In the genomic region with DNA sequence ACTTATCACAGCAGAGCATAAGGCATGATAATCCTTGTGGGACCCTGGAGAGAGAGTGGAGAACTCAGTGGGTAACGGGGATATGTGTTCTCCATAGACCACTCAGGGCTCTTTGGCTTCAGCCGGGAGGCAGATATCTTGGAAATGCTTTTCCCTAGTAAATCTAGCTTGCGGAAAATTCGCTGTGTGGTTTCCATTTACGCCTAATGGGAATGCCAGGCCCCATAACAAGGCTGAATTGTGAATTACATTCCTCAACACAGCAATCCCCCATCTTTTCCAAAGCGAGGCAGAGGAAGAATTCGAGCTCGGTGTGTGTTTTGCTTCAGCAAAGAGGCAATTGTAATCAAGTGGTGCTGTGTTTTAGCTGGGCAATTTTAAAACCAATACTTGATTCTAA, we compare ENCODE assay signal across 20 mouse cellular contexts.
DNase-seq lines count a peak whose midpoint lies in the region; ATAC-seq and TF ChIP-seq lines count a peak whose summit lies in the region.
"Had no signal": no experiment of that assay in that cellular context is flagged by ENCODE, and none has a peak within 500 bp of the region (broad histone marks: within the 10 kb centered on the region; RNA-seq: fewer than 3 reads in every experiment).

No protein-coding gene starts in this region.

- H3K36me3 ChIP-seq in hindbrain, embryonic 12.5 days = no peaks in the 10 kb centered on the region
- no peaks in the 10 kb centered on the region for H3K36me3 ChIP-seq in hindbrain, embryonic 11.5 days (ENCODE audit: control insufficient read depth, insufficient read depth, low read length)
- H3K36me3 ChIP-seq in embryonic facial prominence, embryonic 13.5 days = no peaks in the 10 kb centered on the region
- H3K36me3 ChIP-seq in hindbrain, postnatal 0 days (ENCODE audit: insufficient read depth, low read length) = no peaks in the 10 kb centered on the region
- H3K36me3 ChIP-seq: embryonic facial prominence, embryonic 15.5 days; G1E; limb, embryonic 15.5 days; midbrain, embryonic 15.5 days had no signal

- H3K27me3 ChIP-seq in hindbrain, embryonic 12.5 days = no peaks in the 10 kb centered on the region
- no peaks in the 10 kb centered on the region for H3K27me3 ChIP-seq in hindbrain, embryonic 11.5 days (ENCODE audit: control insufficient read depth, insufficient read depth, low read length)
- no peaks in the 10 kb centered on the region for H3K27me3 ChIP-seq in embryonic facial prominence, embryonic 13.5 days
- no peaks in the 10 kb centered on the region for H3K27me3 ChIP-seq in hindbrain, postnatal 0 days (ENCODE audit: insufficient read depth, low read length)
- H3K27me3 ChIP-seq: CH12.LX; embryonic facial prominence, embryonic 15.5 days; limb, embryonic 15.5 days; midbrain, embryonic 15.5 days had no signal

- TF ChIP-seq POLR2A in brain, embryonic 14.5 days (IDR thresholded peaks at IDR 0.05; ENCODE audit: borderline replicate concordance, extremely low read depth, insufficient read depth, insufficient read length, poor library complexity, severe bottlenecking) = no peak

- ATAC-seq in hindbrain, embryonic 12.5 days (ENCODE audit: low FRiP score) = no peak
- ATAC-seq in hindbrain, embryonic 11.5 days (ENCODE audit: low FRiP score) = no peak
- no peak for ATAC-seq in embryonic facial prominence, embryonic 13.5 days (ENCODE audit: insufficient number of reproducible peaks, insufficient read depth, low FRiP score, low TSS enrichment, low read depth)
- no peak for ATAC-seq in hindbrain, postnatal 0 days

- 73% methylated on average over 8 of the region's 8 CpGs for WGBS in hindbrain, embryonic 12.5 days
- WGBS in hindbrain, embryonic 11.5 days = 74% methylated on average over 8 of the region's 8 CpGs
- WGBS in embryonic facial prominence, embryonic 13.5 days = 24% methylated on average over 8 of the region's 8 CpGs
- WGBS in hindbrain, postnatal 0 days = 66% methylated on average over 8 of the region's 8 CpGs

- no peak overlapping the region for H3K9ac ChIP-seq in hindbrain, embryonic 12.5 days
- H3K9ac ChIP-seq in hindbrain, embryonic 11.5 days (ENCODE audit: low read depth, low read length) = no peak overlapping the region
- no peak overlapping the region for H3K9ac ChIP-seq in embryonic facial prominence, embryonic 13.5 days
- H3K9ac ChIP-seq in hindbrain, postnatal 0 days (replicated peaks; ENCODE audit: low read length) = no peak overlapping the region
- H3K9ac ChIP-seq: embryonic facial prominence, embryonic 15.5 days; limb, embryonic 15.5 days; liver, embryonic 14.5 days; lung, embryonic 14.5 days; midbrain, embryonic 15.5 days had no signal

- DNase-seq in hindbrain, embryonic 11.5 days (ENCODE audit: low spot score) = no peak
- DNase-seq in brain, embryonic 14.5 days (ENCODE audit: low read depth) = peak; percentile 19
- peak; percentile 6 for DNase-seq in hindbrain, postnatal 0 days (ENCODE audit: low spot score)
- DNase-seq in ovary, postnatal 14 days (ENCODE audit: low spot score) = no peak
- DNase-seq in urinary bladder, postnatal 4 days (ENCODE audit: low spot score in 2 of 2) = no peak
- no peak for DNase-seq in heart, postnatal 10 days
- DNase-seq: adrenal gland, adult 2 months; B cell, adult 2 months; heart, postnatal 36 days; kidney, adult 8-10 months had no signal

- no peak overlapping the region for H3K4me3 ChIP-seq in hindbrain, embryonic 12.5 days
- H3K4me3 ChIP-seq in hindbrain, embryonic 11.5 days (ENCODE audit: low read depth, low read length) = no peak overlapping the region
- no peak overlapping the region for H3K4me3 ChIP-seq in embryonic facial prominence, embryonic 13.5 days
- no peak overlapping the region for H3K4me3 ChIP-seq in hindbrain, postnatal 0 days (ENCODE audit: low read length)
- H3K4me3 ChIP-seq: embryonic facial prominence, embryonic 15.5 days; limb, embryonic 15.5 days; midbrain, embryonic 15.5 days had no signal

- intact Hi-C loops in heart, postnatal 10 days (cut with DNase I) = loop anchor here (10.0 kb wide), 1 partner anchor 776 kb away; no protein-coding TSS in a partner anchor

- H3K4me2 ChIP-seq in hindbrain, embryonic 12.5 days (replicated peaks) = no peak overlapping the region
- no peak overlapping the region for H3K4me2 ChIP-seq in hindbrain, embryonic 11.5 days (replicated peaks; ENCODE audit: low read depth, low read length)
- peak overlapping the region; percentile 35 for H3K4me2 ChIP-seq in embryonic facial prominence, embryonic 13.5 days
- no peak overlapping the region for H3K4me2 ChIP-seq in hindbrain, postnatal 0 days (ENCODE audit: low read depth, low read length)
- H3K4me2 ChIP-seq: embryonic facial prominence, embryonic 15.5 days; limb, embryonic 15.5 days; lung, embryonic 14.5 days; midbrain, embryonic 15.5 days had no signal

- 0 out of 2 replicates have a peak overlapping the region, but pooled peaks have one; percentile 19 for H3K27ac ChIP-seq in hindbrain, embryonic 12.5 days
- H3K27ac ChIP-seq in hindbrain, embryonic 11.5 days (ENCODE audit: low read depth, low read length) = no peak overlapping the region
- peak overlapping the region; percentile 73 for H3K27ac ChIP-seq in embryonic facial prominence, embryonic 13.5 days
- H3K27ac ChIP-seq in hindbrain, postnatal 0 days = no peak overlapping the region
- H3K27ac ChIP-seq: embryonic facial prominence, embryonic 15.5 days; limb, embryonic 15.5 days; liver, embryonic 14.5 days; midbrain, embryonic 15.5 days; stomach, postnatal 0 days had no signal

- no peaks in the 10 kb centered on the region for H3K9me3 ChIP-seq in hindbrain, embryonic 12.5 days (replicated peaks)
- H3K9me3 ChIP-seq in hindbrain, embryonic 11.5 days (ENCODE audit: control insufficient read depth, low read length) = no peaks in the 10 kb centered on the region
- no peaks in the 10 kb centered on the region for H3K9me3 ChIP-seq in embryonic facial prominence, embryonic 13.5 days
- H3K9me3 ChIP-seq in hindbrain, postnatal 0 days (ENCODE audit: low read length) = no peaks in the 10 kb centered on the region
- H3K9me3 ChIP-seq: embryonic facial prominence, embryonic 15.5 days; limb, embryonic 15.5 days; midbrain, embryonic 15.5 days had no signal

- TF ChIP-seq CTCF in brain, embryonic 14.5 days (IDR thresholded peaks at IDR 0.05; ENCODE audit: borderline replicate concordance, extremely low read depth, insufficient read depth, insufficient read length) = no peak
- no peak for TF ChIP-seq CTCF in hindbrain, postnatal 0 days (IDR thresholded peaks at IDR 0.05; ENCODE audit: low read depth)

- H3K4me1 ChIP-seq in hindbrain, embryonic 12.5 days = no peaks in the 10 kb centered on the region
- H3K4me1 ChIP-seq in hindbrain, embryonic 11.5 days (replicated peaks; ENCODE audit: control insufficient read depth, insufficient read depth, low read length) = no peaks in the 10 kb centered on the region
- peaks cover 18% of the 10 kb centered on the region for H3K4me1 ChIP-seq in embryonic facial prominence, embryonic 13.5 days
- 0 out of 2 replicates have a peak, but pooled peaks cover 2% of the 10 kb centered on the region for H3K4me1 ChIP-seq in hindbrain, postnatal 0 days (ENCODE audit: insufficient read depth, low read length)
- H3K4me1 ChIP-seq: midbrain, embryonic 15.5 days had no signal

Comparison
In these comparisons a context has a peak if more than half of its experiments do, and no peak if none do; other contexts are left out.
1. H3K27ac ChIP-seq: peak in hindbrain, embryonic 12.5 days (single experiment) and embryonic facial prominence, embryonic 13.5 days (single experiment); none in hindbrain, embryonic 11.5 days (single experiment) and hindbrain, postnatal 0 days (single experiment).
2. DNase-seq: peak in brain, embryonic 14.5 days (single experiment) and hindbrain, postnatal 0 days (single experiment); none in hindbrain, embryonic 11.5 days (single experiment), ovary, postnatal 14 days (single experiment), urinary bladder, postnatal 4 days (0 of 2) and heart, postnatal 10 days (0 of 2).